Mouse (Mus musculus) cerebellum, postnatal 10 days (tissue): Measurements from ENCODE around the gene Aldh4a1.

Experiments used
- DNase-seq, 2 experiments: peaks; one replicate each; pipeline ENCODE4 v3.0.0; 2021; ENCODE audit warnings: mixed read lengths in 2 of 2

The Aldh4a1 gene

DNA sequence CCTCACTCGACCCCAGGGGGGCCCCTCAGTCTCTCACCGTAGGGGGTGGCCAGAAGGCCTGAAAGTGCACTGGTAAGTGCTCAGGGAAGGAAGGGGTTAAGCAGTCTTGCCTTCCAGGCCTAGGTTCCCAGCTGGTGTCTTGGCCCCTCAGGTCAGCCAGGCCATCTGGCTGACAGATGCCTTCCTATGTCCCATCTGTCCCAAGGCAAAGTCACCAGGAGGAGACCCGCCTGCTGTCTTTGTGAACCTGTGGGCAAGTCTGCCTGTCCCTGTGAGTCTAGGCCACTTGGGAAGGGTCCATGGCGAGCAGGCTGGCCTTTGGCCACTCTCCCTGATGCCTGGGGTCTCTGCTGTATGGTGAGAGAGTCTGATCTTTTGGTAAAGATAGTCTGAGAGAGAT lies 32.2 kb upstream of the Aldh4a1 start:
- peak; percentile 89 to 93 for DNase-seq

DNA sequence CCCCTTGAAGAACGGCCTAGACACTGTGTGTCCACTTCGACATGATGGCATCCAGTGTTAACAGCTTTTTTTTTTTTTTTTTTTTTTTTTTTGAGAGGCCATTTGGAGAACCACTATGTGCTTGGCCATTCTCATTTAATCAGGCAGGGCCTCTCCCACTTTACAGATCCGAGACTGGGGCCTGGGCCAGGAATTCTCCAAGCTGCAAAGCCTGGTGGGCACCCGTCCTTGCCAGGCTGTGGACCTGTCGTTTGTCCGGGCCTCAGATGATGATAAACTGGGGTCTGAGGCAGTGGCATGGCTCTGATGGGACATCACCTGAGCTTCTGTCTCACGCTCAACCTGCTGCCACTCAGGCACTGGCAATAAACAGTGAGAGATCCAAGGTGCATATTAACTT lies 29.8 kb upstream of the Aldh4a1 start:
- peak in 1 of 2 experiments; percentile 68 for DNase-seq

DNA sequence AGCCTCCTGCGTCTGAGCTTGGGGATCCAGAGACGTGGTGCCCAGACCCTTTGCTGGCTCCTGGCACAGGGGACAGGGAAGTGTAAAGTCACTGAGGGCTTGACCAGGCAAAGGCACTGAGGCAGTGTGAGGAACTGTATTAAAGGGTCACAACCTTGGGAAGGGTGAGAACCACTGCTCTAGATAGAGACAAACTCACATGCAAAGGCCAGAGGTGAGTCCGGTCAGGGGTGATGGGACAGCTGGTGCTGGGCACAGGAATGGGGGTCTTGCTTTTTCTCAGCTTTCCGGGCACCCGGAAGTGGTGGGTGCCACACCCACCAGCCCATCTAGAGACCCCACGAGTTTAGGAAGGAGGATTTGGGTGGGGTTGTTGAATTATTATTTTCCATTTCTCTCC lies 29.3 kb upstream of the Aldh4a1 start:
- no peak for DNase-seq

DNA sequence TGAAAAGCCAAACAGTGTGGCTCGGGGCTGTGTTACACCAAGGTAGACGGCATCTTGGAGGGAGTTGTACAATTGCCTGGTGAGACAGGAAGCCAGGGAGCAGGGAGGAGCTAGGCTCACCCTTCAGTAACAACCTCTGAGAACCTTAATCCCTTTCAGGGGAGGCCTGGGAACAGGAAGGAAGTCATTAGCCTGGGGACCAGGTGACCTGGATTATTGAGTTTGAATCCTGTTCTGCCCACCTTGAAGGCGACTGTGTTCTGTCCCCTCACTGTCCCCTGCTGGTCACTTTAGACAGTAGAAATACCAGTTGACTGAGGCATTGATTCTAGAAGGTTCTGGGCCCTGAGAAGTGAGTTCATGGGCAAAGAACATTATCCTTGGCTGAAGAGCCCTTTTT lies 28.6 kb upstream of the Aldh4a1 start:
- DNase-seq = no peak

DNA sequence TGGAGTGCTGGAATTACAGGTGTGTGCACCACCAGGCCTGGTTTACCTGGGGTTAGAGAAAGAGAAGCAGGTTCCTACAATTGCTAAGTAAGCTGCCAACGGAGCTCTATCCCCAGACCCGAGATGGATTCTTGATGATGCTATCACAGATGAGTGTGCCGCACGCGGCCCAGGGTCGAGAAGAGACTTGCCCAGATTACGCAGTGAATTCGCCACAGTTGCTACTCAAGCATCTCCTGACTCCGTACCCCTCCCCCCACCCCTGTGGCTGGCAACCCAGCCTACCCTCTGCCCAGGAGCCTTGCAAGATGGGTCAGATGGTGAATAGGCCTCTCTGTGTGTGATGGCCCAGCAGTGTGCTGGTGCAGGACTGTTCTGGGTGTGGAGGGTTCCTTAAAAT lies 26.0 kb upstream of the Aldh4a1 start:
- DNase-seq = no peak

DNA sequence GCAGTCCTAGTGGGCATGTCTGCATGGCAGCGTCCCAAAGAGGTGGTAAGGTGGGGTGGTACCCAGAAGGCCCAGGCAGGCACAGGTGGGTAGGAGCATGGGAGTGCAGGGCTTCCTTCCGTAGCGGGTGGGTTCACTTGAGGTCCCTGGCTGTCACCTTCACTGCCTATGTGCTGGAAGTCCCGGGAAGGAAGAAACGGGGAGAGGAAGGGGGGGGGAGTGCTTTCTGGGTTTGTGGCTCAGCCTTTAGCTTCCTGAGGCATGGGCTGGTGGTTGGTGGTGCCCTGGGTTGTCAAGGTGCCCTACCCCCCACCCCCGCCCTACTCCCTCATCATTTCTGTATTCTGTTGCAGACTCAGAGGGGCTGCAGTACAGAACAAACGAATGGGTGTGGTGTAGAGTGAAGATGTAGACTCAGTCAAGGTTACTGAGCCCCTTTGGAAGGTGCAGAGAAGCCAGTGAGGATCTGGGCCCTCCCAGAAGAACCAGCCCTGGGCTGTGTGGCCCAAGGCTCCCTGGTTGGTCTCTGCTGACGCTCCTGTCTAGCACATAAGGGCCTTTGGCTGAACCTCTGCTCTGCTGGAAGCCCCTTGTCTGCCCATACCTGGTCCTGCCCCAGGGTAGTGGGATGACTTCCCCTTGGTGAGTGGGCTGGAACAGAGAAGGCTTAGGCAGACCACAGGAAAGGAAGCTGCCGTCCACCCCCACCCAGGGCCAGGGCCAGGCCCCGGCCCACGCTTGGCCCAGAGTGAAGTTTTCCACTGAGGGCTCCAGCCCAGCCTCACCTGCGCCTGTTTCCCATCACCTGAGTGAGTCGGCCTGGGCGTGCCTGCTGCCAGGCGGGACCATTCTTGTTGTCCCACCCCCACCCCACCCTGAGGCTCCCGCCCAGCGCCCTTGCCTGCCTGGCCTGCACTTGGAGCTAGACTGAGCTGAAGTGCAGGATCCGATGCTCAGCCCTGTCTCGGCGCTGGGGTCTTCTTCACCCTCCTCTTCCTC lies 25.1 kb upstream of the Aldh4a1 start:
- no peak for DNase-seq

DNA sequence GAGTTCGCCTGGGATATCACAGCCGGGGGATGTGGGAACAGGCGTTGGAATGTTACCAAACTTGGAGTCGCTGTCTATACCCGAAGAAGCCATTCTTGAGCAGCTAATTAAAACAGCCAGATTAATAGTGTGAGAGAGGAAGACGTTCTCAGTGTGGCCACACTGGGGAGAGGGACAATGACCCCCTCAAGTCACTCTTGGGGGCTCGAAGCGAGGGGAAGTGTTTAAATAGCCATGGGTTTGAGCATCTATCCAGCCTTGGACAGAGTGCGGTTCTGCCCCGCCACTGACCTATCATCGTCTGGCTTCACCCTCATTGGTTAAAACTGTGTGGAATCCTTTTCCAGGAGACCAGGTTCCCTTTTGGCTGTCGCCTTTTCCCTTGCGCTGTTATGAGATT lies 24.3 kb upstream of the Aldh4a1 start:
- DNase-seq = no peak

DNA sequence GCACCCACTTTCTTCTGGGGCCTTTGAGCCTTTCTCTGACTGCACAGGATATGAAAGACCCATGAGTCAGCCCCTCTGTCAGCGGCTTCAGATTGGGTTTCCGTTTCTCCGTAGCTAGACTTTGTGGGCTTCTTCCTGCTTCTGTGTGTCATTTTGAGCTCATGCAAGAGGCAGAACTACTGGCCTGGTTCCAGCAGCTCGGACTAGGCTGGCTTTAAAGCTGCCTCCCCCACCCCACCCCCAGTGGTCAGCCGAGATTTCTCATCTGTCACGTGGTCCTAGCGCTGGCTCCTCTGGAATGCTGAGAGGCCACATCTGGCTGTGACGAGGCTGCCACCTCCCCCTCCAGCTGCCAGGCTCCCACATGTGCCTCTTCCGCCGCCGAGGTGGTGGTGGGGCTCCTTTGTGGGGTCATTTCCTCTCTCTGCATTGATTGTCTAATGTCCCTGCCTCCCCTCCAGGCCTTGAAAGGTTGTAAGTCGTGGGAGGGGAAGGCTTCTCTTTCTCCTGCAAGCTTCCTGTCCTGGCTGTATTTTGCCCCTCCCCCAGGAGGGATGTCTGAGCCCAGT lies 23.6 kb upstream of the Aldh4a1 start:
- DNase-seq = peak; percentile 81 to 82

DNA sequence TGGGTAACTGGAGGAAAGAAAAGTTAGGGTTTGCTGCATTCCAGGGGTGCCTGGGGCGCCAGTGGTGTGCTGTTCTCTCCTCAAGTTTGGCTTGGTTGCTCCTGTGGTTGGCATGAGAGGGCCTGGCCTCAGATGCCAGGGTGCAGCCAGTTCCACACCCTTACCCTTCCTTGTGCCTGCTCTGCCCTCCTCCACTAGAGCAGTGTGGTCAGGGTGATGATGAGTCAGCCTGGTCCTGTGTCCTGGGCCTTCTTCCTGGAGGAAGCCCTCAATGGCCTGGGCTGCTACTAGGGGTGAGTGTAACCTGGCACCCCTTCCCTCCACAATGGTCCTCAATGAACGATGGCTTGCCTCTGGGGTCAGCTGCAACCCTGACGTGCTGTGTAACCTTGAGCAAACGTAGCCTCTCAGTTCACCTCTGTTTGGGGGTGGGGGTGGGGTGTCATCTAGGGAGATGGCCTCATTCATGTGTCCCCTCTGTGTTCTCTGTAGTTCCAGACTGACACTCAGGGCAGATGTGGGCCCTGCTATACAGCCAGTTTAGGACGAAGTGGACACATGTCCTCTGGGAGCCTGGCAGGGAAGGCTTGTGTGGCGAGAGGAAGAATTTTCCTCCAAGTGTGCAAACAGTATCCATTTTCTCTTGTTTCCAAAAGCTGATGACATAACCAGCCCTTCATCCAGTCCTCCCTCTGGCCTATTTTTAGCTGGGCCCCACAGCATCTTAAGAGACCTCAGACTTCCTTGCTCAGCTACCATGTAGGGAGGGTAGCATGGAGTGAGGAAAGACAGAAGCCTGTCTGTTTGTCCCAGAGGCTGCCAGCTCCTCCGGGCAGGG lies 20.9 kb upstream of the Aldh4a1 start:
- DNase-seq = no peak

DNA sequence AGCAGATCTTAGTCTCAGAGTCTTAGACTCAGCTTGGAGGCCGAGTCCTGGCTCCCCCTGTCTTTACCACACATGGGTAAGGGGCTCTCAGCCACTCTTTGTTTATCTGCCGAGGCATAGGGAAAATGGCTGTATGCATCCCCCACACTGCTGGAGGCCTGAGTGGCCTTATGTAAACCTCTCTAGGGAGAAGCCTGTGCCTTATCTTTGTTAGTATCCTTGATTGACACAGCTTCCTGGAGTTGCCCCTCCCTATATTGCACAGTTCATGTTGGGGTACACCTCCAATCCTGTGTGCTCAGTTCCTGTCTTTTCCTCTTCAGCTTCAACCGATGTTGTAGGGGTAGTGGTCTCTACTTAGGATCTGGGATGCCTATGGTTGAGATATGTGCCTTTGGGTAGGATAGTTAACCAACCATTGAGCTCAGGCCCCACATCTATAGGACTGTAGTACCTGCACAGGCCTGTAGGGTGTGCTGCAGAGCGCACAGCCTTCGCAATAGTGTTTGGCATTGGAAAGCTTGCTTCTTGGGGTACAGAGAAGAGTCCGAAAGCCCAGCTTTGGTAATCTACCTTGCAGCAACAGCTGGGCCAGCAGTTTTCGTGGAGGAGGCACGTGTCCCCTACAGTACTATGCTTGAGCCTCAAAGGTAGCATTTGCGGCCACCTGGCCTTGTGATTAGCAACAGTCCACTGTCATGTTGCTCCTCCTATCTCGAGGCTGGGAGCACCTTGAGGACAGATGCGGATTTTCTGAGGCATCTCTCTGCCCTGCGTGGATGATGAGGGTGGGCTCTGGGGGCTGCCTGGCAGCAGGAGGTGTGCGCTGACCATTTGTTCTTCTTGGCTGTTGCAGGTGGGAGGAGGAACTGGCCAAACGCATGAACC lies 20.1 kb upstream of the Aldh4a1 start, which contains the start of gene Gm21969:
Gene Gm21969 (plus strand): TSS at position 830 of the 888 bp plus-strand sequence.
- DNase-seq = peak; percentile 66 to 76

DNA sequence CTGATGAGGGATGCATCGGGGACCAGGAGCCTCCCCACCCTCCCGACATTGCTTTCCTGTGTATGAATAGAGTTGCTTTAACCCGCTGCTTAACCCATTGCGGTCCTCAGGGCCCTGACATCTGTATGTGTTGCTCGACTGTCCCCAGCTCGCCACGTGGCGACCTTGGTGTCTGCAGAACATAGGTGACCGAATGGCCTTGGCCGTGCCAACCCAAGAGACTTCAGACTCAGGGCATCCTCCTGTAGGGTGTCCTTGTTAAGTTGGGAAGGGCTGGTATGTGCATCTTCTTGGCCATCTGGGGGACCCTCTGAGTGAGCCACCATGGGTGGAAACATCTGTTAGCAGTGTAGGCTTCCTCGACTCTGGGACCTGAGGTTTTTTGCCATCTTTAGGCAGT lies 17.4 kb upstream of the Aldh4a1 start:
- DNase-seq = no peak

DNA sequence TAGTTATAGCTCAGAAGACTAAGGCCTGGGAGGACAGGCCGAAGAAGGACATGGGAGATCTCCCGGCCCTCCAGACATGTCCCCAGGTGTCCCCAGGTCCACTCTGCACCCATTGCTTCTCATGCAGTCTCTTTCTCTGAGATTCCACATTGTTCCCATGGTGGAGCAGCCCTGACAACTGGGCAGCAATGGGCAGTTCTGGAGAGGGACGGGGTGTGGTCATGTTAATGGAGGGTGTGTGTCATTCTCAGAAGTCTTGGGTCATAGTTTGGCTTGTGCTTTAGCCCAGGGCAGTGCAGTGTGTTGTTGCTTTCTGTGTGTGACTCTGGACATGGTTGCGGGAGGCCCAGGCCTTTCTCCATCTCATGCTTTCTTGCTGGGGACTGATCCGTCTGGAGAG lies 15.9 kb upstream of the Aldh4a1 start:
- DNase-seq = no peak

DNA sequence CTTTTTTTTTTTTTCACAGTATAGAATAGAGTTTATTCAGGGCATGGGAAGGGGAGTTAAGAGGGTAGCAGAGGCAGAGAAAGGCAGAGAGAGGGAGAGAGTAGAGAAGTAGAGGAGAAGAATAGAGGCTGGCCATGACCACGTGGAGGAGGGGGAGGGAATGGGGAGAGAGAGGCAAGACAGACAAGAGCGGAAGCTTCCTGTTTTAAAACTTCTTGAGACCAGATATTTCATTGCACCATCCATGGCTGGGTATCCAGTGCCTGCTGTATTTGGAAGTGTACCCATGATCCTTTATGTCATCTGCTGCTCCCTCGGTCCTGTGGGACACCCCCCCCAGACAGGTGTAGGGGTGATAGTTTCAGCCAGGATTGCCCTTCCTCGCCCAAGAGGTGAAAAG lies 13.7 kb upstream of the Aldh4a1 start:
- no peak for DNase-seq

DNA sequence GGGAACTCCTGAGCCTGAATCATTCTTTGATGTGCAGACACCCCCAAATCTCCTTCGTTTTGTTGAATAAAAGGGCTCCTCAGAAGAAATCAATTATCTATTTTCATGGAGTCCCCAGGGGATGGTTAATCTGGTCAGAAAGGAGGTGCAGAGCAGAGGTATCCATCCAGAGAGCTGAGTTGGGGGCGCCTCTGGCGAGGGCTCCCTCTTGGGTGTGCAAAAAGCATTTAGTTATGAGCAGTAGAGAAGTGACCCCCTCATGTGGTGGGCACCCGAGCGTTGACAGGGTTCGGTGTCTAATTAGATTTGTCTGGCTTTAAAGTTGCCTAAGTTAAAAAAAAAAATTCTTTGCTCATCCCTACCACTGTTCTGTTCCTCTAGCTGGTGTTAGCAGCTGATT lies 11.7 kb upstream of the Aldh4a1 start:
- peak in 1 of 2 experiments; percentile 10 for DNase-seq

DNA sequence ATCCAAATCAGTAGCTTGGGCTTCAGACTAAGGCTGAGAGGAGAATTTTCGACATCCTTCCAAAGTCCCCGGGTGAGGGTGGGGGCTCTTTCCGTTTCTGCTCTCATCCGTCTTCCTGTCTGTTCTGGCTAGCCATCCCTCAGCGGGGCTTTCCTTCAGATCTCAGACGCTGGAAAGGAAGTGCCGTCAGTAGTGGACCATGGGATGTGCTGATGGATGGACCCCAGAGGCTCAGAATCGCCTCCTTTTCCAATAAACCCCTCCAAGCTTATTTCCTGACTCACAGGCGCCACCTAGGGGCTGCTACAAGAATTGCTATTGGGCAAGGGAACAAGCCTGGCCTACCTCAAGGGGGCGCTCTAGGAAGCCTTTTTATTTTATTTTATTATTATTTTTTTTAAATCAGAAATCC lies 11.1 kb upstream of the Aldh4a1 start:
- peak; percentile 93 to 94 for DNase-seq

DNA sequence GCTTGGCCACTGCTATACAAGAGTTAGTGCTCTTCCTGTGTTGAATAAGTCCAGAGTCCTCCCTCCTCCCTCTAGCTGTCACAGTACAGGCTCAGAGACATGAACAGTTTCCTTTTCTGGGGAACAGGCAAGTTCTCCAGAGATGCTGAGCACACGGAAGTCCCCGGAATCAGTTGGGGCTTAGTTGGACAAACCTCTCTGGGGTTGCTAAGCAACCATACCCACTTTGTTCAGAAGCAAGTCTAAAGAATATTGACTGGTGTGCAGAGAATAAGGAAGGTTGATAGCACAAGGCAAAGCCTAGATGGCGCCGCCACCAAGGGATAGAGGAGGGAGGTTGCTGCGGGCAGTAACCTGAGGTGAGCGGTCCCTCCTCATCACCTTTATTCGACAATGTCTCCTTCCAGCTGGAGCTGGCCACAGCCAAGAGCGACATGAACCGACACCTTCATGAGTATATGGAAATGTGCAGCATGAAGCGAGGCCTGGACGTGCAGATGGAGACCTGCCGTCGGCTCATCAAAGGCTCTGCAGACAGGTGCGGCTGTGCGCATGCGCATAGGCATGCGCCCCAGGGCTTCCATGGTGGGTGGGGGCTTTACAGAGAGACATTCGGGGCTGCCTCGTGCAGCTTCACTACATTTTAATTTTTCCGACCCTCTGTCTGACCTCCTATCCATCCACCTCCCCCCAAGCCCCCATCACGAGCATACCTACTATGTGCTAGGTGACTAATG lies 8.0 kb upstream of the Aldh4a1 start:
- DNase-seq = peak in 1 of 2 experiments; percentile 1

DNA sequence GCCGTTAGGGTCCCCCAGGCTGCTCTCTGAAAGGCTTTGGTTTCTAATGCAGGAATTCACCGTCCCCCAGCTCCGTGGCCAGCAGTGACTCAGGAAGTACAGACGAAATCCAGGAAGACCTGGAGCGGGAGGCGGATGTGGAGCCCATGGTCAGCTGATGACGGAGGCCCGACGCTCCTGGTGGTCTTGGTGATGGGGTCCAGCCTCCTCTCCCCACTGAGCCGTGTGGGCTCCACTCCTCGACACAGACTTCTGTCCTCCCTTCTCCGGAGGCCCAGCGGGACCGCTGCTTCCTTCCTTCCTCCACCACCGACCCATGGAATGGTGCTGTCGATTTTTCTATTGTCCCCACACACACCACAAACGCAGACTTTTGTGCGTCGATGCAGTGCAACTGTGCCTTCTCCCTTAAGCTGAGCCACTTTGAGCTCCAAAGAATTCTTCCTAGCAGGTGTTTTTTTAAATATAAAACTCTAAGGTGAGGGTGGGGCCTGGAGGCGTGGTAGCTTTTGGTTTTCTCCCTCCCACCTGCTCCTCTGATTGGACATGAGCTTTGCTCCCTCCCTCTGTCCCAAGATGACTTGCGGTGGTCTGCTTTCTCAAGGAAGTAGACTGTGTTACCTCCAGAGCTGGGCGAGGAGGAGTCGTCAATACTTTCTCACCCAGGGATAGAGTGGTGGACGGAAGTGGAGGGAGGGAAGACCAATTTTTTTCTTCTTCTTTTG lies 6.2 kb upstream of the Aldh4a1 start:
- peak in 1 of 2 experiments; percentile 13 for DNase-seq

DNA sequence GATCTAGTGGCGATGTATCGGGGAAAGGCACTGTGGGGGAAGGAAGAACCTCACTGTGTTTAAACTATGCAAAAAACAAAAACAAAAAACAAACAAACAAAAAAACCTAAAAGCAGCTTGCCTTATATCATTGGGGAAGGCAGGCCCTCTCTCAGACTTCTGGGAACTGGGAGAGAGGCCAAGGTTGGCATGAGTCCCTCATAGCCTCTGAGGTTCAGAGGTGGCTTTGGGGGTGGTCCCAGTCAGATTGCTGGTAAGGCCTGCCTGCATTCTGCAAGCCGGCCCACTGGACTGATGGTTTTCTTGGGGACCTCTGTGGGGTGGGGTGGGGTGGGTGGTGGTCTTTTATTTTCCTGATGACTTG lies 5.7 kb upstream of the Aldh4a1 start:
- peak; percentile 70 to 81 for DNase-seq

DNA sequence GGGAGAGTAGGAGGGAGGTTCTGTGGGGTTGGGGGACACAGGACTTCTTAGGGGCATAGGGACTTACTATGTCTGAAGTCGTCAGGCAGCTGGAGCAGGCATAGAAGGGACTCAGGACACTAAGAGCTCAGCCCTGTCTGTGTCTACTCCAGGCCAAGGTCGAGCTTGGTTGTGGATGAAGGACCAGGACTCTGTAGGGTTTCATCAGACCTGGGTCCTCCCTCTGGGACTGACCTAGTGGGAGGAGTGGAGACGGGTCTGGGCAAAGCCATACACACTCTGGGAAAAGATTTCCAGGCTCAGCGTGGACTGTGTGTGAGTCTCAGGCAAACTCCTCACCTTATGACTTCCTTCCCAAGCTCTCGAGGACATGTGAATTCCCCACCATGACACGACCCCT lies 2.9 kb upstream of the Aldh4a1 start:
- DNase-seq = no peak

DNA sequence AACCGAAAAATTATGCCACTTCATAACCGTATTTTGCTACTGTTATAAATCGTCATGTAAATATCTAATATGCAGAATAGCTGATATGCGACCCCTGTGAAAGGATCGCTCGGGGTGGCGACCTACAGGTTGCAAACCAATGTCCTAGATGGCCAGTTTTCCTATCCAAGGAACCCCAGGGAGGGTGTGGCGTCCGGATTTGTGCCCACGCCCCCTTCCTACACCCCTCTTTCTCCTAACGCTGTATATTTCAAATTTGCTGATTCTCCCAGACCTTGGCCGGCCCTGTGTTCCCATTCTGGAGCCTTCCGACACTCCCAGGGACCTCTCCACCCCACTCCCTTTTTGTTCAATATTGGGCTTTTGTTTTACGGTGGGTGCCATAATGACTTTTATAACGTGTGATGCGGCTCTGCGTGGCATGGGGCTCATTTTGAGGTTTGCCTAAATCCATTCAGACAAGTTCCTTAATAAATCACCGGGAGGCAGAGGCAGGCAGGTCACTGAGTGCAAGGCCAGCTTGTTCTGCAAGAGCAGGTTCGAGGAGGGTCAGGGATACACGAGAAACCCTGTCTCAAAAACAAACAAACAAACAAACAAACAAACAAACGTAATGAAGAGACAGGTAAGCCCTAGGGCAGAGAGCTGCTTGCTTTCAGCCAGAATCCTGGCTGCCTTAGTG lies 909 bp downstream of the Aldh4a1 start:
- peak in 1 of 2 experiments; percentile 33 for DNase-seq
